Mouse (Mus musculus) heart, embryonic 11.5 days (tissue): ENCODE data around the gene Wdr27. TPM values are rescaled to one million over a fixed set of nuclear protein-coding genes. Genes with fewer than 3 reads are reported as not detected.
"Not testable (repeated sequence)": the region's sequence is repeated elsewhere in the genome, so short reads cannot be mapped to it uniquely, and the experiment has no call there.

Experiments used
- ATAC-seq: fragments of 200-750 bp; cut with Nextera tagmentation; replicated peaks from 2 replicates; pipeline ENCODE4 v1.8.0; 2017; ENCODE audit warnings: moderate library complexity; ENCODE audit not compliant: insufficient number of reproducible peaks, low FRiP score, low TSS enrichment
- H3K27ac ChIP-seq: fragments of 300-500 bp; sonication (generic); 2 replicates; pipeline ENCODE4 v1.5.1; 2014; ENCODE audit warnings: mild to moderate bottlenecking, low read depth, low read length
- H3K27me3 ChIP-seq: fragments of 300-500 bp; sonication (generic); 2 replicates; pipeline ENCODE4 v1.6.1; 2014; ENCODE audit warnings: mild to moderate bottlenecking, low read length, mixed read lengths; ENCODE audit not compliant: control insufficient read depth, insufficient read depth
- H3K36me3 ChIP-seq: fragments of 300-500 bp; sonication (generic); 2 replicates; pipeline ENCODE4 v1.6.1; 2014; ENCODE audit warnings: mild to moderate bottlenecking, low read length, moderate library complexity, mixed read lengths; ENCODE audit not compliant: control insufficient read depth, insufficient read depth
- H3K4me1 ChIP-seq: fragments of 300-500 bp; sonication (generic); 2 replicates; pipeline ENCODE4 v1.6.1; 2014; ENCODE audit warnings: low read length; ENCODE audit not compliant: control insufficient read depth, insufficient read depth
- H3K4me2 ChIP-seq: fragments of 300-500 bp; sonication (generic); 2 replicates; pipeline ENCODE4 v1.6.1; 2014; ENCODE audit warnings: mild to moderate bottlenecking, moderate library complexity
- H3K4me3 ChIP-seq: fragments of 300-500 bp; sonication (generic); 2 replicates; pipeline ENCODE4 v1.5.1; 2014; ENCODE audit warnings: low read depth, low read length
- H3K9ac ChIP-seq: fragments of 300-500 bp; sonication (generic); 2 replicates; pipeline ENCODE4 v1.6.1; 2014; ENCODE audit warnings: mild to moderate bottlenecking, low read depth, low read length, moderate library complexity
- H3K9me3 ChIP-seq: fragments of 300-500 bp; sonication (generic); replicated peaks from 2 replicates; pipeline ENCODE4 v1.6.1; 2016; ENCODE audit warnings: low read length; ENCODE audit not compliant: control insufficient read depth
- WGBS: fragments of 180-500 bp; shearing (Covaris S2); extraction: QIAGEN DNeasy Blood & Tissue Kit; methylation state at CpG from one replicate; pipeline ENCODE4 v1.1.7; 2014; ENCODE audit not compliant: insufficient replicate concordance; 5-methylcytosine and 5-hydroxymethylcytosine counted together
- polyA plus RNA-seq: library from polyadenylated mRNA; unstranded; fragments of >200 nt; fragmentation: Nextera tagmentation; extraction: Ambion mirVana; gene quantifications from 2 replicates; pipeline ENCODE4 v1.2.1, GENCODE M21; 2014

The Wdr27 gene
- polyA plus RNA-seq, 1 experiment from 2014 or later = 5.1 TPM

DNA sequence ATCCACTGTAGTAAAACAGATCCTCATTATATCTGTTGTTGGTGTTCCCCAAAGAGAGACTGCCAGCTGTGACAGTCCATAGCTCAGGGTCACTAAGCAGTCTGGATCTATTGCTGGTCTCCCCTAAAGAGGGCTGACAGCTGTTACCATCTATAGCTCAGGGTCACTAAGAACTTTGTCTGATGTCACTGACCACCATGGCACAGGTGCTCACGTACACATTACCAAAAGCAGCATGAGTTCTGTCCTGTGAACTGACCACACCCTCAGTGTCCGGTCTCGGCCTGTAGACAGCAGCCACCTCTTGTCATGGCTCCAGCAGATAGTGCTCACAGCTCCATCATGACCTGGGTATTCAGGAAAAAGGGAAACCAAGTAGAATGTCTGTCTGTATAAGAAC is 39.7 kb downstream of the Wdr27 start:
- no peaks in the 10 kb centered on the region for H3K4me1 ChIP-seq
- no peak for ATAC-seq
- H3K9me3 ChIP-seq = no peaks in the 10 kb centered on the region
- H3K36me3 ChIP-seq = no peaks in the 10 kb centered on the region
- H3K27me3 ChIP-seq = peaks cover 2% of the 10 kb centered on the region; the same call in 1 of the 2 replicates
- H3K4me3 ChIP-seq = no peak overlapping the region
- H3K9ac ChIP-seq = no peak overlapping the region
- no peak overlapping the region for H3K27ac ChIP-seq
- 77% methylated on average over 3 of the region's 3 CpGs for whole genome bisulfite sequencing
- no peak overlapping the region for H3K4me2 ChIP-seq

DNA sequence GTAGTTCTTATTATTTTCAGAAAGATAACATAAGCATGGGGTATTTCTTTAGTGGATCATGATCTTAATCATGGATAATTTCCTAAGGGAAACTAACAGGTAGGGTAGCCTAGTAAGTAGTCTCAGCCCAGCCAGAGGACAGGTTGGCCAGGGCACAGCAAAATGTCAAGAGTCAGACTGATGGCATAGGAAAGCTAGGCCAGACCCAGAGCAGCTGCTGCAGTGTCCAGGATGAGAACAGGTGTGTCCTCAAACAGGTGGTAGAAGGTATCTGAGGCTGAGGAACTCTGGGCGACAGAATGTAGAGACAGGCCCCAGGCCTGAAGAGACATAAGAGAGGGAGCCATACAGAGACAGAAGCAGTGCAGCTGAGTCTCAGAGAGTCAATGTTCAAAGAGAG is 44.0 kb downstream of the Wdr27 start:
- Histone ChIP-seq H3K9me3 (no peaks in the 10 kb centered on the region), H3K4me1 (no peaks in the 10 kb centered on the region), H3K9ac (no peak overlapping the region), H3K36me3 (no peaks in the 10 kb centered on the region), H3K27me3 (0 out of 2 replicates have a peak, but pooled peaks cover 2% of the 10 kb centered on the region), H3K4me2 (no peak overlapping the region), H3K27ac (no peak overlapping the region), H3K4me3 (no peak overlapping the region)
- no peak for ATAC-seq
- 60% methylated on average over 1 of the region's 1 CpGs for WGBS

DNA sequence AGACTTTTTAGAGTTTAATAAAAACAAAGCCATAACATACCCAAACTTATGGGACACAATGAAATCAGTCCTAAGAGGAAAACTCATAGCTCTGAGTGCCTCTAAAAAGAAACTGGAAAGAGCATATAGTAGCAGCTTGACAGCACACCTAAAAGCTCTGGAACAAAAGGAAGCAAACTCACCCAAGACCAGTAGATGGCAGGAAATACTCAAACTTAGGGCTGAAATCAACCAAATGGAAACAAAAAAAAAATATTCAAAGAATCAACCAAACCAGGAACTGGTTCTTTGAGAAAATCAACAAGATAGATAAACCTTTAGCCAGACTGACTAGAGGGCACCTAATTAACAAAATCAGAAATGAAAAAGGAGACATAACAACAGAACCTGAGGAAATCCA is 47.9 kb downstream of the Wdr27 start:
- not testable (repeated sequence) for H3K4me2 ChIP-seq, H3K9ac ChIP-seq, H3K9me3 ChIP-seq, H3K27me3 ChIP-seq, H3K36me3 ChIP-seq, H3K27ac ChIP-seq, H3K4me1 ChIP-seq, H3K4me3 ChIP-seq, ATAC-seq

DNA sequence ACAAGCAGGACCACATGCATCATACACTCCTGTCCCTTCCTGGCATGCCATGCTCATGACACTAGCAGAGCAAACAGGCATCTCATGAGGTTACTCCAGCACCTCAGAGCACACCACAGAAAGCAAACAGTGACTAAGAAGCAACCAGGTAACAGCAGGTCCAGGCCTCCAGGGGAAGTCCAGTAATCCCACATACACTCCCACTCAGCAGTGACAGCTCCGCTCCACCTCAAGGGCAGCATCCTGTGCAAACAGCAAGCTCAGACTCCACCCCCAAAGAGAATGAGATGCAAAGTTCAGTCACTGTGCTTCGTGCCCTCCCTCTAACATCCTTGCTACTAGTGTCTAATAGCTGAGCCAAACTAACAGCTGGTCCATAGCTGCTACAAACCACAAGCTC is 56.0 kb downstream of the Wdr27 start:
- Histone ChIP-seq H3K4me1 (no peaks in the 10 kb centered on the region), H3K9me3 (no peaks in the 10 kb centered on the region), H3K36me3 (no peaks in the 10 kb centered on the region), H3K27me3 (no peaks in the 10 kb centered on the region), H3K4me2 (no peak overlapping the region), H3K9ac (no peak overlapping the region), H3K4me3 (no peak overlapping the region), H3K27ac (no peak overlapping the region)
- no peak for ATAC-seq
- 62% methylated on average over 2 of the region's 2 CpGs for WGBS

DNA sequence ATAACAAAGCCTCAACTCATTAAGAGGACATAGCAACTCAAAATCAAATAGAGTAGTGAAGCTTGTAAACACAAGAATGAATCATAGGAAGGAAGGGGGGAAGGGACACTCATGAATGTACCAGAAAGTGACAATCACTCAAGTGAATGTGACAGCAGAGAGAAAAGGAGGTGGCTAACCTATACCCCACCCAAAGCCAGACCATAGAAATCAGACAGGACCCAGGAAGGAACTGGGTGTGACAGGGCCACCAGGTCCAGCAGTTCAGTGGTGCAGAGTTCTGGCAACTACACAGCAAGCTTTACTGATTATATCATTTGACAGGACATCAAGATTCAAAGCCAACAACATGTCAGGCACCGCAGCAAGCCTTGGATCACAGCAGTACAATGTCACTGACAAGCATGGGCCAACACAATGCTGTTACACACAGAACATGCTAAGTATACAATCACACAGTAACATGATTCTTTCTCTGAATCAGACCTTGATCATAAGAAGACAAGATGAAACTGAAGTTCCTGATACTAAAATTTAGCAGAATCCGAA is 68.2 kb downstream of the Wdr27 start:
- no peaks in the 10 kb centered on the region for H3K9me3 ChIP-seq
- H3K27me3 ChIP-seq = no peaks in the 10 kb centered on the region
- no peaks in the 10 kb centered on the region for H3K36me3 ChIP-seq
- no peak for ATAC-seq
- H3K4me3 ChIP-seq = no peak overlapping the region
- H3K27ac ChIP-seq = no peak overlapping the region
- H3K4me2 ChIP-seq = no peak overlapping the region
- no peaks in the 10 kb centered on the region for H3K4me1 ChIP-seq
- no peak overlapping the region for H3K9ac ChIP-seq
- 72% methylated on average over 2 of the region's 2 CpGs for WGBS

DNA sequence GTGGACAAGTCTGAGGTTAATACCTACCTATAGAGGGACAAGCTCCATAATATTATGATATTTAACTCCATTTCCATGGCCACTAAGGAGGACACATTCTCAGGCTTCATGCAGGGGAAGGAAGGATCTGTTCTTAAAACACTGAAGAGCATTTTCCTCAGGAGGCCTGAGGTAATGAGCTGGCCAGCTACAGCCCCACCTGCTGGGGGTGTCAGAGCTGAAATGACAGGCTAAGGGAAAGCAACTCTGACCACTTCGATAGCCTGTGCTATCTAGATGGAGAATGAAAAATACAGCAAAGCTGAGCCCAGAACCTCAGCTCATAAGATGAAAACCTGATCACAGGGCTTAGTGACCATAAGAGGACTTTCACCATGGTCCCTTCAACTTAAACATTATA is 82.7 kb downstream of the Wdr27 start:
- no peak overlapping the region for H3K27ac ChIP-seq
- no peaks in the 10 kb centered on the region for H3K4me1 ChIP-seq
- no peaks in the 10 kb centered on the region for H3K9me3 ChIP-seq
- H3K36me3 ChIP-seq = no peaks in the 10 kb centered on the region
- no peak overlapping the region for H3K4me2 ChIP-seq
- H3K27me3 ChIP-seq = no peaks in the 10 kb centered on the region
- H3K9ac ChIP-seq = no peak overlapping the region
- ATAC-seq = no peak
- 53% methylated on average over 1 of the region's 1 CpGs for WGBS
- no peak overlapping the region for H3K4me3 ChIP-seq

DNA sequence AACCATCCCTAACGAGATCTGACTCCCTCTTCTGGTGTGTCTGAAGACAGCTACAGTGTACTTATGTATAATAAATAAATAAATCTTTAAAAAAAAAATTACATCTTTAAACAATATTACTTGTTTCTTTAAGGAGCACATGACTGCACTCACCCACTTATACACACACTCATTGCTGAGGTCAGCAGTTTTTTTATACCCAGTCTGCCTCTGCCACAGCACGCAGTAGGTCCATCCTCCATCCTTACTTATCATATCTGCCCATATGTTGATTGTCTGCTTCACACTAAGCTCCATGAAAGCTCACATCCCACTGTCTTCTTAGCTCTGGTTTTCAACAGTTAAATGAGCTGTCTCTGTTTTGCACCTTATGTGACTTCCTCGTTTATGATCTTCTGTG is 95.2 kb downstream of the Wdr27 start:
- no peaks in the 10 kb centered on the region for H3K27me3 ChIP-seq
- H3K4me2 ChIP-seq = no peak overlapping the region
- no peak overlapping the region for H3K9ac ChIP-seq
- WGBS = 67% methylated on average over 2 of the region's 3 CpGs
- H3K27ac ChIP-seq = no peak overlapping the region
- ATAC-seq = no peak
- H3K36me3 ChIP-seq = no peaks in the 10 kb centered on the region
- H3K9me3 ChIP-seq = no peaks in the 10 kb centered on the region
- H3K4me3 ChIP-seq = no peak overlapping the region
- no peaks in the 10 kb centered on the region for H3K4me1 ChIP-seq

DNA sequence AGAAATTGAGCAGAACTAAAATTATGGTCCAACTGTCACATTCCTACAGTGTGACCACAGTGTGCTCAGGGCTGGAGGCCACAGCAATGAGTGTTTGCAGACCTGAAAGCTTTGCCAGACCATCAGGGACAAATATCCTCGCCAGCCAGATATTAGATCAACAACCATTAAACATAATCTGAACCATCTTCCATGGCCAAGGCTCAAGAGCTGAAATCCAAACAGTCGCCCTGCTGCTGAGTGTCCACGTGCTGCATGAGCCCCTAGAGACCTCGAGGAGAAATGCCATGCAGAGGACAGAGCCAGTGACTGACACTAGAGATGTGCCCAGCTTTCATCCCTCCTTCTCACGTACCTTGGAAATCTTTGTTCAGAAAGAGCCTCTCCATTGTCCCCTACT is 96.1 kb downstream of the Wdr27 start:
- Histone ChIP-seq H3K9me3 (no peaks in the 10 kb centered on the region), H3K36me3 (no peaks in the 10 kb centered on the region), H3K9ac (no peak overlapping the region), H3K4me2 (no peak overlapping the region), H3K27me3 (no peaks in the 10 kb centered on the region), H3K4me3 (no peak overlapping the region), H3K4me1 (no peaks in the 10 kb centered on the region), H3K27ac (no peak overlapping the region)
- no peak for ATAC-seq
- WGBS = 56% methylated on average over 5 of the region's 5 CpGs

DNA sequence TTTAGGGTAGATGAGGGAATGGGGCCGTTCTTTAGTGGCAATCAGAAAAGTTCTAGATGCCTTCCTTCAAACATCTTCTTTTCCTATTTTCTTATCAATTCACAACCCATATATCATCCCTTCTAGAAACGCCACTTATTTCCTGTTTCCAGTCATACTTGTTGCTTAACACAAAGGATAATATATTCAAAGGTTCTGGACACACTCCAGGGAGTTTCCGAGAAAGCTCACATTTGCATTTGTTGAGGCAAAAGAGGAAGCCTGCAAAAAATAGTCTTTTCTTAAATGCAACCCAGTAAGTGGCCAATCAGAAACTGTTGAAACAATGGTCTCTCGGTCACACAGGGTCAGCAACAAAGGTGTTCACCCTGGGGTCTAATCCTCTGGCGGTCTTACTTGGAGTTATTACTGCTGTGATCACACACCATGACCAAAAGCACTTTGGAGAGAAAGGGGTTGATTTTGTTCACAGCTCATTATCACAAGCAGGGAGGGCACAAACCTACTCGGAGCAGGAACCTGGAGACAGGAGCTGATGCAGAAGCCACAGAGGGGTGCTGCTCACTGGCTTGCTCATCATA is 116.2 kb downstream of the Wdr27 start:
- Histone ChIP-seq H3K4me3 (no peak overlapping the region), H3K36me3 (no peaks in the 10 kb centered on the region), H3K27ac (no peak overlapping the region), H3K4me2 (no peak overlapping the region), H3K4me1 (no peaks in the 10 kb centered on the region), H3K27me3 (no peaks in the 10 kb centered on the region), H3K9ac (no peak overlapping the region), H3K9me3 (no peaks in the 10 kb centered on the region)
- WGBS = 69% methylated on average over 6 of the region's 6 CpGs
- no peak for ATAC-seq
